9 mouse cellular contexts compared by ENCODE assay signal in genomic region chr9:31996466-31997177, GRCm38 (mm10).
A peak's percentile ranks its signal among the peaks of the same experiment; 100 is the strongest.
DNase-seq lines count a peak whose midpoint lies in the region; ATAC-seq and TF ChIP-seq lines count a peak whose summit lies in the region.
"Had no signal": no experiment of that assay in that cellular context is flagged by ENCODE, and none has a peak within 500 bp of the region (broad histone marks: within the 10 kb centered on the region; RNA-seq: fewer than 3 reads in every experiment).

No protein-coding gene starts in this region.

- H3K4me3 ChIP-seq in liver, adult 2 months (ENCODE audit: insufficient read depth, low read depth, low read length) = peak overlapping the region; percentile 40; the same call in 1 of the 2 replicates
- H3K4me3 ChIP-seq in intestine, embryonic 14.5 days (ENCODE audit: low read depth, low read length) = no peak overlapping the region
- no peak overlapping the region for H3K4me3 ChIP-seq in neural tube, embryonic 15.5 days (replicated peaks)
- no peak overlapping the region for H3K4me3 ChIP-seq in midbrain, embryonic 15.5 days

- H3K4me1 ChIP-seq in liver, adult 2 months (ENCODE audit: control insufficient read depth, insufficient read depth, low read length) = peaks cover 41% of the 10 kb centered on the region
- peaks cover 41% of the 10 kb centered on the region for H3K4me1 ChIP-seq in intestine, embryonic 14.5 days (replicated peaks; ENCODE audit: control insufficient read depth, insufficient read depth, low read length)
- H3K4me1 ChIP-seq in neural tube, embryonic 15.5 days = peaks cover 7% of the 10 kb centered on the region; the same call in 1 of the 2 replicates
- H3K4me1 ChIP-seq in midbrain, embryonic 15.5 days = peaks cover 3% of the 10 kb centered on the region; the same call in 1 of the 2 replicates

- no peaks in the 10 kb centered on the region for H3K79me2 ChIP-seq in liver, adult 2 months (ENCODE audit: control insufficient read depth, insufficient read depth, low read length)

- WGBS in liver, adult 2 months = 19% methylated on average over 7 of the region's 7 CpGs
- WGBS in intestine, embryonic 14.5 days = 27% methylated on average over 7 of the region's 7 CpGs
- WGBS in neural tube, embryonic 15.5 days = 61% methylated on average over 7 of the region's 7 CpGs
- whole genome bisulfite sequencing in midbrain, embryonic 15.5 days = 65% methylated on average over 7 of the region's 7 CpGs

- H3K36me3 ChIP-seq in liver, adult 2 months (ENCODE audit: control insufficient read depth, insufficient read depth, low read length) = no peaks in the 10 kb centered on the region
- H3K36me3 ChIP-seq in intestine, embryonic 14.5 days (ENCODE audit: control insufficient read depth, insufficient read depth, low read length) = no peaks in the 10 kb centered on the region
- no peaks in the 10 kb centered on the region for H3K36me3 ChIP-seq in neural tube, embryonic 15.5 days
- H3K36me3 ChIP-seq in midbrain, embryonic 15.5 days (replicated peaks) = no peaks in the 10 kb centered on the region

- no peak for TF ChIP-seq CTCF in liver, adult 2 months (IDR thresholded peaks at IDR 0.05; ENCODE audit: low read depth, low read length)

- peak overlapping the region; percentile 97 for H3K27ac ChIP-seq in liver, adult 2 months (replicated peaks; ENCODE audit: insufficient read depth, low read depth, low read length)
- peak overlapping the region; percentile 83 for H3K27ac ChIP-seq in intestine, embryonic 14.5 days (ENCODE audit: low read depth)
- H3K27ac ChIP-seq in neural tube, embryonic 15.5 days (replicated peaks) = no peak overlapping the region
- no peak overlapping the region for H3K27ac ChIP-seq in midbrain, embryonic 15.5 days

- peak; percentile 99 for DNase-seq in liver, adult 2 months (ENCODE audit: extremely low read depth, low read depth, low spot score)
- DNase-seq in liver = no peak
- peak; percentile 59 for DNase-seq in intestine, embryonic 14.5 days (ENCODE audit: low spot score)
- DNase-seq in kidney, postnatal 14 days = peak; percentile 73
- DNase-seq: midbrain, embryonic 14.5 days had no signal

- H3K9me3 ChIP-seq in intestine, embryonic 14.5 days (ENCODE audit: control insufficient read depth, low read length) = no peaks in the 10 kb centered on the region
- H3K9me3 ChIP-seq in neural tube, embryonic 15.5 days (replicated peaks) = no peaks in the 10 kb centered on the region
- no peaks in the 10 kb centered on the region for H3K9me3 ChIP-seq in midbrain, embryonic 15.5 days

- no peak overlapping the region for H3K4me2 ChIP-seq in intestine, embryonic 14.5 days (ENCODE audit: low read length)
- H3K4me2 ChIP-seq in neural tube, embryonic 15.5 days = no peak overlapping the region
- H3K4me2 ChIP-seq in midbrain, embryonic 15.5 days = no peak overlapping the region

- no peak for TF ChIP-seq POLR2A in liver, adult 2 months (IDR thresholded peaks at IDR 0.05; ENCODE audit: extremely low read depth, insufficient read depth, low read length)

- peak overlapping the region; percentile 85 for H3K9ac ChIP-seq in liver, adult 2 months (ENCODE audit: low read depth, low read length)
- H3K9ac ChIP-seq in intestine, embryonic 14.5 days (ENCODE audit: low read length) = no peak overlapping the region
- no peak overlapping the region for H3K9ac ChIP-seq in neural tube, embryonic 15.5 days (replicated peaks)
- H3K9ac ChIP-seq in midbrain, embryonic 15.5 days = no peak overlapping the region

- no peaks in the 10 kb centered on the region for H3K27me3 ChIP-seq in liver, adult 2 months (ENCODE audit: control insufficient read depth, insufficient read depth, low read length)
- no peaks in the 10 kb centered on the region for H3K27me3 ChIP-seq in intestine, embryonic 14.5 days (replicated peaks; ENCODE audit: control insufficient read depth, insufficient read depth, low read length)
- no peaks in the 10 kb centered on the region for H3K27me3 ChIP-seq in neural tube, embryonic 15.5 days (replicated peaks)
- no peaks in the 10 kb centered on the region for H3K27me3 ChIP-seq in midbrain, embryonic 15.5 days (replicated peaks)

- ATAC-seq in intestine, embryonic 14.5 days (replicated peaks; ENCODE audit: low FRiP score, low TSS enrichment, low read depth) = peak; percentile 40; the same call in 1 of the 2 replicates
- peak; percentile 35; the same call in 1 of the 2 replicates for ATAC-seq in megakaryocyte, adult 5-6 weeks (ENCODE audit: poor library complexity, severe bottlenecking)
- no peak for ATAC-seq in activated CD4-positive, CD25-positive, alpha-beta regulatory T cell, adult 4 months
- ATAC-seq in neural tube, embryonic 15.5 days (ENCODE audit: low FRiP score) = no peak
- no peak for ATAC-seq in midbrain, embryonic 15.5 days (replicated peaks)

Comparison
In these comparisons a context has a peak if more than half of its experiments do, and no peak if none do; other contexts are left out.
1. H3K27ac ChIP-seq: peak in liver, adult 2 months (single experiment) and intestine, embryonic 14.5 days (single experiment); none in neural tube, embryonic 15.5 days (single experiment) and midbrain, embryonic 15.5 days (single experiment).
2. ATAC-seq: peak in intestine, embryonic 14.5 days (single experiment) and megakaryocyte, adult 5-6 weeks (single experiment); none in activated CD4-positive, CD25-positive, alpha-beta regulatory T cell, adult 4 months (single experiment), neural tube, embryonic 15.5 days (single experiment) and midbrain, embryonic 15.5 days (single experiment).